Mouse (Mus musculus) left cerebral cortex, adult 11 months (tissue): ENCODE results near the gene Pramef12.
"Not testable (repeated sequence)": the region's sequence is repeated elsewhere in the genome, so short reads cannot be mapped to it uniquely, and the experiment has no call there.

Experiments
- DNase-seq: peaks from one replicate; pipeline ENCODE4 v3.0.0; 2022; ENCODE audit warnings: low spot score

The Pramef12 gene

GRCm38 (mm10) chr4:144408290-144408689 is at the start of gene Pramef12:
Gene Pramef12, minus strand, starts transcription at chr4:144408464.
- DNase-seq: no peak

GRCm38 (mm10) chr4:144453217-144453616 is 45.0 kb upstream of the Pramef12 start, which contains the start of gene Gm9944:
Gene Gm9944, minus strand, starts transcription at chr4:144453317.
- no peak for DNase-seq

- no peak for DNase-seq
Observed at GRCm38 (mm10) chr4:144448546-144448945, 40.3 kb upstream of the Pramef12 start.

- no peak for DNase-seq
Observed at GRCm38 (mm10) chr4:144441582-144441981, 33.3 kb upstream of the Pramef12 start.

GRCm38 (mm10) chr4:144441095-144441494 is 32.8 kb upstream of the Pramef12 start:
- no peak for DNase-seq

DNA sequence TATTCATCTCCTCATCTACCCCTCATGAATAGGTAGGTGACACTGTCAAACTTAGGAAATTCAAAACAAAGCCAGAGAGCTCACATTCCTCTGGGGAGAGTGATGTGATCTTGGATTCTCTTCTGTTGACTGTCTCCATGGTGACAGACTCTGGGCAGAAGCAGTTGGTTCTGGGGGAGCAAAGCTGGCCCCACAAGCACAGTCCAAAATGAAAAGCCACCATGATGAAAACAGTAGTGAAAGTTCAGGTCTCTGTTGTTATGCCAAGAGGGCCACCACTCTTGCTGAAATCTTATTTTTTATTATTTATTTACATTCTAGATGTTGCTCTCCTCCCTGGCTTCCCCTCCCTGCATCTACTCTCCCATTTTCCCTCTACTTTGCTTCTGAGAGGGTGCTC is 30.4 kb upstream of the Pramef12 start, which contains the start of gene 1700012P22Rik:
Gene 1700012P22Rik, minus strand, starts transcription at position 101 of the 400 bp plus-strand sequence.
- no peak for DNase-seq

GRCm38 (mm10) chr4:144433216-144433615 is 25.0 kb upstream of the Pramef12 start:
- DNase-seq: no peak

GRCm38 (mm10) chr4:144430723-144431122 is 22.5 kb upstream of the Pramef12 start:
- no peak for DNase-seq

- no peak for DNase-seq
Observed at GRCm38 (mm10) chr4:144428868-144429267, 20.6 kb upstream of the Pramef12 start.

GRCm38 (mm10) chr4:144424590-144424989 is 16.3 kb upstream of the Pramef12 start:
- no peak for DNase-seq

GRCm38 (mm10) chr4:144420644-144421043 is 12.4 kb upstream of the Pramef12 start:
- no peak for DNase-seq

- no peak for DNase-seq
Observed at GRCm38 (mm10) chr4:144406261-144406660, 2.0 kb downstream of the Pramef12 start.

DNA sequence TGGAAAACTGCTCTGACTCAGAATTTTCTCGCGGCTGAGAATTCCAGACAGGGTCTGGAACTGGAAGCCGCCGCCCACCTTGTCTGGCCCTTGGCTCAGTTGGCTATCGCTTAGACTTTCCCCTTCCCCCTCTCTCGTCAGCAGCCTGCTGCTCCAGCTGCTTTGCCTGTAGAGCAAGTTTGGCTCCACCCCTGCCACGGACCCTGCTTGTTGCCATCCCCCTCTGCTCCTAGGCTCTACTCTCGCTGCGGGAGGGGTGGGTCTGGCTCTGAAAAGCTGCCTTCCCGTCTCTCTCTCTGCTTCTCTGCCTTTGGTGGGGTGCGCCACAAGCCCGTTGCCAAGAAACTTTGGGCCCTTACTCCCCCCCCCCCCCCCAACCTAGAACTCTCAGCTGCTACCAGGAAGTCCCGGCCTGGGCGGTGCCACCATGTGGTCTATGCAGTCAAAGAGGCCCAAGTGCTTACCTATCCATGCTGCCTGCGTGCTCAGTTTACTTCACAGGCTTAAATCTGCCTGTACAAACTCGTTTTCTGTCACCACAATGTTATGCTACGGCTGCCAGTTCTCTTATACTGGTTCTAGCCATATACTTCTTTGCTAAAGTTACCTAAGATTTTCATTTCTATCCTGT is 3.7 kb downstream of the Pramef12 start:
- DNase-seq: no peak

GRCm38 (mm10) chr4:144402712-144403111 is 5.6 kb downstream of the Pramef12 start:
- no peak for DNase-seq

- DNase-seq: no peak
Observed at GRCm38 (mm10) chr4:144396316-144396715, 11.9 kb downstream of the Pramef12 start.

GRCm38 (mm10) chr4:144377911-144378310 is 30.4 kb downstream of the Pramef12 start, which contains the start of gene Pramef20:
Gene Pramef20, minus strand, starts transcription at chr4:144377933.
- DNase-seq: no peak

DNA sequence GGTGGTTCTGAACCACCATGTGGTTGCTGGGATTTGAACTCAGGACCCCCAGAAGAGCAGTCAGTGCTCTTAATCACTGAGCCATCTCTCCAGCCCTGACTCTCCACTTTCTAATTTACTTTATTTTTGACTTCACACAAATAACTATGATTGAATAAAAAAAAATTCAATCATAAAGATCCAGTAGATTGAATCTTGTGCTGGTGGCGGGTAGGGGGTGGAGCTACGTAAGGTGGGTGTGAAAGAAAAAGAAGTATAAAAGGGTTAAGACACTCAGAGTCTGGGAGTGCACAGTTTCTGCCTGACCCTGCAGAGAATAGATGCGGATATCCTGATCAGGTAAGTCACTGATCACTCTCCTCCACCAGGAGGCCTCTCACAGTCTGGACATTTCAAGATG is 50.6 kb downstream of the Pramef12 start, which contains the start of gene Gm13119:
Gene Gm13119, plus strand, starts transcription at position 301 of the 400 bp plus-strand sequence.
- not testable (repeated sequence) for DNase-seq
